26 mouse cellular contexts compared by ENCODE assay signal in genomic region chr4:34626401-34626800, GRCm38 (mm10).
"Had no signal": no experiment of that assay in that cellular context is flagged by ENCODE, and none has a peak within 500 bp of the region (broad histone marks: within the 10 kb centered on the region; RNA-seq: fewer than 3 reads in every experiment).

No protein-coding gene starts in this region.

- H3K27me3 ChIP-seq: heart, embryonic 12.5 days; hindbrain, embryonic 12.5 days; kidney, embryonic 15.5 days; limb, embryonic 13.5 days; limb, embryonic 15.5 days; liver, embryonic 12.5 days had no signal

- H3K4me3 ChIP-seq: heart, adult 2 months; heart, embryonic 12.5 days; hindbrain, embryonic 10.5 days; hindbrain, embryonic 12.5 days; kidney, embryonic 15.5 days; limb, embryonic 13.5 days; limb, embryonic 15.5 days; liver, embryonic 12.5 days had no signal

- H3K27ac ChIP-seq: heart, adult 2 months; hindbrain, embryonic 10.5 days; hindbrain, embryonic 12.5 days; hindbrain, embryonic 14.5 days; kidney, embryonic 15.5 days; kidney, postnatal 0 days; limb, embryonic 13.5 days; limb, embryonic 15.5 days; liver, embryonic 12.5 days; liver, embryonic 14.5 days had no signal

- ATAC-seq: hindbrain, embryonic 16.5 days; intestine, embryonic 16.5 days; liver, embryonic 12.5 days had no signal

- H3K4me2 ChIP-seq: heart, embryonic 12.5 days; hindbrain, embryonic 12.5 days; hindbrain, embryonic 14.5 days; kidney, embryonic 15.5 days; limb, embryonic 13.5 days; limb, embryonic 15.5 days; liver, embryonic 12.5 days had no signal

- H3K9ac ChIP-seq: heart, embryonic 12.5 days; hindbrain, embryonic 12.5 days; hindbrain, embryonic 14.5 days; kidney, embryonic 15.5 days; limb, embryonic 13.5 days; limb, embryonic 15.5 days; liver, embryonic 12.5 days; liver, embryonic 14.5 days had no signal

- DNase-seq: gastrocnemius, postnatal 14 days; gastrocnemius, postnatal 36 days; heart, adult 2 months; heart, postnatal 10 days; heart, postnatal 4 days; kidney, adult 11 months; kidney, adult 2 months; kidney, adult 9 months; kidney, postnatal 14 days; kidney, postnatal 36 days; layer of hippocampus, adult 9-11 months; layer of hippocampus, postnatal 36 days; left cerebral cortex, postnatal 4 days; lung, adult 2 months had no signal

- H3K4me1 ChIP-seq: heart, embryonic 12.5 days; hindbrain, embryonic 10.5 days; hindbrain, embryonic 12.5 days; kidney, embryonic 15.5 days; limb, embryonic 13.5 days; limb, embryonic 15.5 days; liver, embryonic 12.5 days had no signal

- H3K9me3 ChIP-seq: heart, embryonic 12.5 days; hindbrain, embryonic 10.5 days; hindbrain, embryonic 12.5 days; kidney, embryonic 15.5 days; limb, embryonic 13.5 days; limb, embryonic 15.5 days; liver, embryonic 12.5 days had no signal
